Mouse (Mus musculus): ENCODE results near the gene Smad5.

The Smad5 gene

GRCm38 (mm10) chr13:56702469-56703221, at the start of gene Smad5:
Gene Smad5 (plus strand): TSS chr13:56703010.
- peak; percentile 76 to 77 for DNase-seq (ENCODE audit: low spot score in 2 of 2)

- DNase-seq (ENCODE audit: low spot score in 2 of 2): no peak
These were observed 48.6 kb upstream of the Smad5 start for GRCm38 (mm10) chr13:56654176-56654575.

DNA sequence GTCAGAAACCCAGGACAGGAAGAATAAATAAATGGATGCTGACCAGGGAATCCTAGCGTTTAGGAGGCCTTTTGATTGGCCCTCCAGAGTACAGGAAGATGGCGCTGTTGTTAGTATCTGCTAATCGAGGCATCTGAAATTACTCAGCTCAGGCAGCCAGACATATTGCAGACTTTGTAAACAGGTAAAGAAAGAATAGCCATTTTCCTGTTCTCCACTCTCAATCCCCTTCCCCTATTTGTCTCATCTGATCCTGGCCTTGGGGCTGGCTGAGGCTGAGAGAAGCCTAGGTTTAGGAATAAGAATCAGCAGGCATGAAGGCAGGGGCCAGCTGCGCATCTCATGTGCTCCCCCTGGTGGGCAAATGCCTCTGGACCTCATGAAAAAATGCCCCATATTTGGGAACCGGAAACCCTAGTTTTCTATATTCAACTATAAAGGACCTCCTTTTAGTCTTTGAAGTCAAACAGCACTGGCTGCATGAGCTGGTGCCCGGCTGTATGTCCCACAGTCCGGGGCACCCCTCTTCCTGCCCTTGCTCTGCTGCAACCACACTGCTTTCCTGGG, 44.8 kb upstream of the Smad5 start:
- DNase-seq (ENCODE audit: low spot score in 2 of 2): peak; percentile 60 to 71

- no peak for DNase-seq (ENCODE audit: low spot score in 2 of 2)
These were observed 43.9 kb upstream of the Smad5 start for GRCm38 (mm10) chr13:56658931-56659330.

DNA sequence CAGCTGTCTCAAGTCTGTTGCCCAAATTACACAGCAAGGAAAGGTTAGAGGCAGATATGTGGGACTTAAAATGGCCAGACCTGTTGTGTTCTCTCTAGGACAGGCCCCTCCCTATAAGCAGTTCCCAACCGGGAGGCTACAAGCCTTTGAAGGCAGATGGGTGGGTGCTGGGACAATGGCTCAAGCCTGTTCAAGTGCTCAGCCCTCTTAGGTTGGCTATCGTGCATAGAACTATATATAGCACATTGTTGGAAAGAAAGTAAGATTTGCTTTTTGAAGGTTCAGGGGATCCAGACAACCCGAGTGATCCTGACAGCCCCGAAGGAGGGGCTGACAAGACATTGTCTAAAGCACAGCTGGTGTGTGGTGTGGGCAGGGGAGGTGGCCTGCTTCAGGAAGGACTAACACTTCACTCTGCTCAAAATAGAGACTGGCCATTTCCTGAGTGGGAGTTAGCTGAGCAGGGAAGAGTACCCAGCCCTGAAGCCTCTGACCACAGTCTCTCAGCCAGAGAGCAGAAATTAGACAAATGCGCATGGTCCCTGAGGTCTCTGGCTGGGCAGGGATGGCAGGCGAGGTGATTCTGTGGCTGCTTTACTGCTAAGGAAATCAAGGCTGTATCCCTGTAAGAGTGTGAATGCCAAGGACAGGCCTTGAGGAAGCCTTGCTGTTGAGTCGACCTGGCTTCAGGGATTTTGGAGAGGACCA, 40.7 kb upstream of the Smad5 start:
- DNase-seq (ENCODE audit: low spot score in 2 of 2): no peak

DNA sequence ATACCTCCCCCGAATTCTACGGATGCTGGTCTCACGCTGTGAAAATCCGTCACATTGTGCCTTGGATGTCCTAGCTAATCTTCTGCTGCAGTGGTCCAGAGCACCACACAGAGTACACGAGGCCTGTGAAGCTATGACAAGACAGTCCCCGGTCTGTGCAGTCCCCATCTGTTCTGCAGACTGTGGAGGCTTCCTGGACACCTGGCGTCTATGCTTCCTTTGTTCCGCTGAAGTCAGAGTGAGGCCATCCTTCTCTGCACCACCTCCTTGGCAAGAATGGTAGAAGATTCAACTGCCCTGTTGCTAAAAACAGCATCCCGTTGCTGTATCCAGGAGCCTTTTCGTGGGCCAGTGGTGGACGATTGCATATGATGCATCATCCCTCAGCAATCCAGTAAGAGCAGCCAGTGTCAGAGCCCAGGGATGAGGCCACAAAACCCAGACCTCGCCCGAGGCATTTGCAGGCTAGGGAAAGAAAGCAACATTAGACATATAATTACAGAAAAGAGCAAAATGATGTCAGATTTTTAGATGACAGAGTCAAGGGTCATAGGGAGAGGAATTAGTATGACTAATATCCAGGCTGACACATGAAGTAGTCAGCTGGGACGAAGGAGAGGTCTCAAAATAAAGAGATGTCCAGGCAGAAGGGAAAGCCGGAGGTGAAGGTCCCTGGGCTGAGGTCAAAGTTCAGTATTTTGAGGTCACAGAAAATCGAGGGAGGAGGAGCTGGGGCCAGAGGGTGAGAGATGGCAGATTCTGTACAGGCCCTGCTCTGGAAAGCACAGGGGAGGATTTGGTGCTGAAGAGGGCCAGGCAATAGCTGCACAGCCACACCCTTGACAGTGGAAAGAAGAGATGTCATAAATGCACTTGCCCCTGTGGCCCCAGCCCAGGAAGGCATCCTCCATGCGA, 38.3 kb upstream of the Smad5 start:
- no peak for DNase-seq (ENCODE audit: low spot score in 2 of 2)

- DNase-seq (ENCODE audit: low spot score in 2 of 2): peak; percentile 5 to 27
These were observed 31.6 kb upstream of the Smad5 start for GRCm38 (mm10) chr13:56671206-56671605.

- DNase-seq (ENCODE audit: low spot score in 2 of 2): no peak
These were observed 25.1 kb upstream of the Smad5 start for GRCm38 (mm10) chr13:56677731-56678130.

GRCm38 (mm10) chr13:56678188-56678787, 24.5 kb upstream of the Smad5 start:
- no peak for DNase-seq (ENCODE audit: low spot score in 2 of 2)

DNA sequence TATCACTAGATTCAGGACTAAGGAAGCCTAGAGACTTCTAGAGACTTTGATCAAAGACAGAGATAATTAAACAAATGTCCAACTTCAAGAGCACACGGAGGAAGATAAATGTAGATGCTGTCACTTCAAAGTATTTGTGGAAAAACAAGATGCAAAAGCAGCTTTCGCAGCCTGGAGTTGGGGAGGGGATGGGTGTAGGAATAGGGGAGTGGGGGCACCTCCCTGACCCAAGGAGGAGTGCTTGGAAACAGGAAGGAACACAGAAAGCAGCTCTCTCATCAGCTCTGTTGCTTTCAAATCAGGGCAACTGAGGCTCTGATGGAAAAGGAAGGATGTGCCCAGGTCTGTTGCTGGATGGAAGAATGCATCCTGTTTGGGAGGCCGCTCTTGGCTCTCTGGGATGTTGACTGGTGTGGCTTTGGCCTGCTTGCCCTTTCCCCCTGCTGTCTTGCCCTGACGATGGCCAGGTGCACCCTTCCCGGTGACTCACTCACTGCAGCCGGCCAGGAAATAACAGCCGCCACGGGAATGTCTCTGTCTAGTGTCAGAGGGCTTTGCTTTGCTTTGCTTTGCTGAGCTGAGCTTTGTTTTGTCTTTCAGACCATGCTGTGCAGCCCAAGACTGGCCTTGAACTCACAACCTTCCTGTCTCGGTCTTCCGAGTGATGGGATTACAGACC, 23.8 kb upstream of the Smad5 start:
- no peak for DNase-seq (ENCODE audit: low spot score in 2 of 2)

DNA sequence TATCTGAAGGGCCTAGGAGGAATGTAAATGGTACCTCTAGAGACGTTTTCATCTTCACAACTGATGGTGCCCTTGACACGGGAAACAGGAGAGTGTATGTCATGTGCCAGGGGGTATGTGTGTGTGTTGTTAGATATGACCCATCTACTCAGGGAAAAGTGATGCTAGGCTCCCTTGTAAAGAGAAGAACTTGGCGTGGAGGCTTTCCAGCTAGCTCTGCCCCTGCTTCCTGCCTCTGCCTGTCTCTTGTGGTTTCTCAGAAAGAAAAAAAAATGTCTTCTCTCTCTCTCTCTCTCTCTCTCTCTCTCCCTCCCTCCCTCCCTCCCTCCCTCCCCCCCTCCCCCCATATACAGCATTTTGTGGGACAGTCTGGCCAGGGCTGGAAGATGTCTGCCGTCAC, 20.9 kb upstream of the Smad5 start:
- DNase-seq (ENCODE audit: low spot score in 2 of 2): no peak

DNA sequence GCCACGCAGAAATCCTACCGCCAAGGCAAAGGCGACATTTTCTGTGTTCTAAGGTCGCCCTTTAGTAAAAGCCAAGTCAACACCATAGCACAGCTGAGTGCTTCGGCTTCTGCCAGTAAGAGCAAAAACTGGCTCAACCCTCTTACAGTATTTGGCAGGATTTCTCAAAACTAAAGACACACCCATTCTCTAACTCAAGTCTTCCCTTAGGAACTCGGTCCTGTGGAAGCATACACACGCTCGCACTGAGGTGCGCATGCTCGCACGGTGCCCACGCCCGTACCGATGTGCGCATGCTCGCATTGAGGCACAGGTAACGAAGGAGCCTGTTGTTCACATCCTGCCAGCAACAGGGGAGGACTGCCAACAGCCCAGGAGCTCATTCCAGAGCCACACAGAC, 20.5 kb upstream of the Smad5 start:
- peak; percentile 46 to 53 for DNase-seq (ENCODE audit: low spot score in 2 of 2)

DNA sequence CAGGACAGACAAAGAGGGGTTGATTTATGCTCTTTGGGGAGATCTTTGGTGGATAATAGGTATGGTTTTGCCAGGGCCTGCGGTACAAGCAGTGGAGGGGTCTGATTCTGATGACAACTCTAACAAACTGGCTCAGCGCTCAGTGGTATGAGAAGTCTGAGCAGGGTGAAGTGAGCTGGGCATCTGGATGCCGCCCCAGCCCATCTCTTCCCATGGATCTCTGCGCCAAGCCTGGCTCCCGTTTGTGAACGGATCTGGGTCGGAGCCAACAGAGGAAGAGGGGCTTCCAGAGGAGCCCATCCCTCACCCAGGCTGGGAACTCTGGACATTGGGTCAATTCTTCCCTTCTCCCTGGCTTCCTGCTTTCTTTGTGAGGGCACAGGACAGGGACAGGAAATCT, 19.5 kb upstream of the Smad5 start:
- DNase-seq (ENCODE audit: low spot score in 2 of 2): no peak

- DNase-seq (ENCODE audit: low spot score in 2 of 2): no peak
These were observed 10.8 kb upstream of the Smad5 start for GRCm38 (mm10) chr13:56692011-56692410.

- peak in 1 of 2 experiments; percentile 27 for DNase-seq (ENCODE audit: low spot score in 2 of 2)
These were observed 10.2 kb upstream of the Smad5 start for GRCm38 (mm10) chr13:56692644-56693043.

DNA sequence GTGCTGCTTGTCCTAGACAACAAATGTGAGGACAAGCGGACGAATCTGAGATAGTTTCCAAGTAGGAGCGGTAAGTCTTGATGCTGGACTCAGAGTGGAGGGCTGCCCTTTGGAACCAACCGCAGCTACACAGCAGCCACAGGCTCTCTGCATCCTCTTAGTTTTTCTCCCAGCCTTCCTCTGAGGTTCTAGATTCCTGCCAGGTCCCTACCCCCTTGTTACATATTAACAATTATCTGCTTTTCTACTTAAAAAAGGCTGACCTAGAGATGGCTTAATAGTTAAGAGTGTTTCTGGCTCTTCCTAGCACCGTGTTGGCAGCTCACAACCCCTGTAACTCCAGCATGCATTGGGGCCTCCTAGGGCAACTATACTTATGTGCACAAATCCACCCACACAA, 7.1 kb upstream of the Smad5 start:
- no peak for DNase-seq (ENCODE audit: low spot score in 2 of 2)

GRCm38 (mm10) chr13:56696699-56697098, 6.1 kb upstream of the Smad5 start:
- DNase-seq (ENCODE audit: low spot score in 2 of 2): no peak

GRCm38 (mm10) chr13:56697171-56697570, 5.6 kb upstream of the Smad5 start:
- no peak for DNase-seq (ENCODE audit: low spot score in 2 of 2)

GRCm38 (mm10) chr13:56698391-56698790, 4.4 kb upstream of the Smad5 start:
- DNase-seq (ENCODE audit: low spot score in 2 of 2): peak; percentile 69 to 85

DNA sequence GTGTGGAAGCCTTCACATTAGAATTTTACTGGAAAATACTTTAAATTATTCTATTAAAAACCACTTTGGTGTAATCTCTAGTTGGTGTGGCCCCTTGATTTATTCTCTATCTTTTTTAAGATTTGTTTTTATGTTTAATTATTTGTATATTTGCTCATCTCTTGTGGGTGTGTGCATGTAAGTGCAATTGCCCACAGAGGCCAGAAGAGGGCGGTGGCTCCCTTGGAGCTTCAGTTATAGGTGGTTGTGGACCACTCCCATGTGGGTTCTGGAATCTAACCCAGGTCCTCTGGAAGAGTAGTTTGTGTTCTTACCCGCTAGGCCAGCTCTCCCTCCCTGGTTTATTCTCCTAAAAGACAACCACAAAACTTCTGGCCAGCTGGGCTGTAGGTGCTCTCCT, 3.4 kb upstream of the Smad5 start:
- DNase-seq (ENCODE audit: low spot score in 2 of 2): no peak

DNA sequence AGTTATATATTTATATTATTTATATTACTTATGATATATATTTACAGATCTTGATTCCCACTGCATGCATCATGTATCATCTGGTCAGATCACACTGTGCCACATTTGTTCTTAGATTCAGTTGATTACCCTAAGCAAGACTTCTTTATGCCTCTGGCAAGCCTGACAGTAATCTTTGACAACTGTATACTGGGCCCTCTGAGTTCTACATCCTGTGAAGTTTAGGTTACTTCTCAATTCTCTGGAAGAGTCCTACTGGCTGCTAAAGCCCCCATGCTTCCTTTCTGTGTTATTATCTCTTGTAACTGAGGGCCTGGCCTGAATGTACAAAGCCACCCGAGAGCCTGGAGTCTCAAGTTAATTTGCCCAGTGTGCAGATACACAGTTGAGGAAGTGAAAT, 1.8 kb upstream of the Smad5 start:
- DNase-seq (ENCODE audit: low spot score in 2 of 2): no peak

Data from frontal cortex, postnatal 36 days (tissue).